Mouse (Mus musculus): ENCODE results near the gene Hnf1b. TPM values are rescaled to one million over a fixed set of nuclear protein-coding genes. Genes with fewer than 3 reads are reported as not detected.

Gene Hnf1b
- polyA plus RNA-seq, 1 experiment from 2014 or later: not detected

- Histone ChIP-seq H3K27ac (no peak overlapping the region), H3K27me3 (no peaks in the 10 kb centered on the region), H3K4me2 (replicated peaks) (no peak overlapping the region), H3K4me1 (replicated peaks) (no peaks in the 10 kb centered on the region), H3K9ac (replicated peaks) (no peak overlapping the region), H3K9me3 (no peaks in the 10 kb centered on the region), H3K36me3 (no peaks in the 10 kb centered on the region), H3K4me3 (replicated peaks) (no peak overlapping the region)
- ATAC-seq: no peak
- 66% methylated on average over 6 of the region's 6 CpGs for WGBS
Measured at GRCm38 (mm10) chr11:83882552-83882951, 32.7 kb downstream of the Hnf1b start.

- Histone ChIP-seq H3K27me3 (no peaks in the 10 kb centered on the region), H3K36me3 (no peaks in the 10 kb centered on the region), H3K4me1 (replicated peaks) (no peaks in the 10 kb centered on the region), H3K9me3 (no peaks in the 10 kb centered on the region), H3K9ac (replicated peaks) (no peak overlapping the region), H3K4me3 (replicated peaks) (no peak overlapping the region), H3K4me2 (replicated peaks) (no peak overlapping the region), H3K27ac (no peak overlapping the region)
- no peak for ATAC-seq
- 89% methylated on average over 6 of the region's 6 CpGs for WGBS
Measured at GRCm38 (mm10) chr11:83883074-83883473, 33.2 kb downstream of the Hnf1b start.

GRCm38 (mm10) chr11:83883812-83884211, 33.9 kb downstream of the Hnf1b start:
- no peaks in the 10 kb centered on the region for H3K27me3 ChIP-seq
- ATAC-seq: no peak
- WGBS: 90% methylated on average over 9 of the region's 9 CpGs

GRCm38 (mm10) chr11:83885175-83885574, 35.3 kb downstream of the Hnf1b start:
- WGBS: 92% methylated on average over 8 of the region's 8 CpGs
- Histone ChIP-seq H3K27me3 (no peaks in the 10 kb centered on the region), H3K9me3 (no peaks in the 10 kb centered on the region), H3K9ac (replicated peaks) (no peak overlapping the region), H3K4me3 (replicated peaks) (no peak overlapping the region), H3K27ac (no peak overlapping the region), H3K36me3 (no peaks in the 10 kb centered on the region), H3K4me2 (replicated peaks) (no peak overlapping the region), H3K4me1 (replicated peaks) (no peaks in the 10 kb centered on the region)
- no peak for ATAC-seq

More at GRCm38 (mm10) chr11:83883812-83884211, 33.9 kb downstream of the Hnf1b start:
- Histone ChIP-seq H3K4me3 (replicated peaks) (no peak overlapping the region), H3K4me1 (replicated peaks) (no peaks in the 10 kb centered on the region), H3K36me3 (no peaks in the 10 kb centered on the region), H3K9me3 (no peaks in the 10 kb centered on the region), H3K9ac (replicated peaks) (no peak overlapping the region), H3K27ac (no peak overlapping the region), H3K4me2 (replicated peaks) (no peak overlapping the region)

GRCm38 (mm10) chr11:83886746-83887145, 36.9 kb downstream of the Hnf1b start:
- no peaks in the 10 kb centered on the region for H3K4me1 ChIP-seq (replicated peaks)
- no peak overlapping the region for H3K4me2 ChIP-seq (replicated peaks)
- 83% methylated on average over 3 of the region's 3 CpGs for WGBS
- no peak overlapping the region for H3K9ac ChIP-seq (replicated peaks)
- no peaks in the 10 kb centered on the region for H3K27me3 ChIP-seq
- H3K36me3 ChIP-seq: no peaks in the 10 kb centered on the region
- H3K4me3 ChIP-seq (replicated peaks): no peak overlapping the region
- H3K9me3 ChIP-seq: no peaks in the 10 kb centered on the region
- ATAC-seq: no peak
- no peak overlapping the region for H3K27ac ChIP-seq

- Histone ChIP-seq H3K9me3 (no peaks in the 10 kb centered on the region), H3K27ac (no peak overlapping the region), H3K4me3 (replicated peaks) (no peak overlapping the region), H3K4me1 (replicated peaks) (no peaks in the 10 kb centered on the region), H3K4me2 (replicated peaks) (no peak overlapping the region), H3K36me3 (no peaks in the 10 kb centered on the region), H3K27me3 (no peaks in the 10 kb centered on the region), H3K9ac (replicated peaks) (no peak overlapping the region)
- no peak for ATAC-seq
- 35% methylated on average over 6 of the region's 6 CpGs for WGBS
Measured at GRCm38 (mm10) chr11:83891366-83891765, 41.5 kb downstream of the Hnf1b start.

- H3K27me3 ChIP-seq: no peaks in the 10 kb centered on the region
- no peaks in the 10 kb centered on the region for H3K4me1 ChIP-seq (replicated peaks)
- no peak for ATAC-seq
- 79% methylated on average over 9 of the region's 9 CpGs for WGBS
- H3K4me2 ChIP-seq (replicated peaks): no peak overlapping the region
- no peak overlapping the region for H3K27ac ChIP-seq
- H3K9me3 ChIP-seq: no peaks in the 10 kb centered on the region
- H3K4me3 ChIP-seq (replicated peaks): no peak overlapping the region
- H3K36me3 ChIP-seq: no peaks in the 10 kb centered on the region
- H3K9ac ChIP-seq (replicated peaks): no peak overlapping the region
Measured at GRCm38 (mm10) chr11:83893325-83893724, 43.5 kb downstream of the Hnf1b start.

- Histone ChIP-seq H3K9ac (replicated peaks) (no peak overlapping the region), H3K4me3 (replicated peaks) (no peak overlapping the region), H3K27me3 (no peaks in the 10 kb centered on the region), H3K27ac (no peak overlapping the region), H3K4me1 (replicated peaks) (no peaks in the 10 kb centered on the region), H3K9me3 (no peaks in the 10 kb centered on the region), H3K36me3 (no peaks in the 10 kb centered on the region), H3K4me2 (replicated peaks) (no peak overlapping the region)
- WGBS: 77% methylated on average over 16 of the region's 16 CpGs
- ATAC-seq: no peak
Measured at GRCm38 (mm10) chr11:83896430-83897410, 46.9 kb downstream of the Hnf1b start.

- ATAC-seq: no peak
- no peak overlapping the region for H3K27ac ChIP-seq
- no peaks in the 10 kb centered on the region for H3K36me3 ChIP-seq
- H3K9ac ChIP-seq (replicated peaks): no peak overlapping the region
- no peak overlapping the region for H3K4me3 ChIP-seq (replicated peaks)
- 86% methylated on average over 7 of the region's 7 CpGs for WGBS
- no peak overlapping the region for H3K4me2 ChIP-seq (replicated peaks)
- no peaks in the 10 kb centered on the region for H3K9me3 ChIP-seq
- H3K27me3 ChIP-seq: no peaks in the 10 kb centered on the region
- H3K4me1 ChIP-seq (replicated peaks): no peaks in the 10 kb centered on the region
Measured at GRCm38 (mm10) chr11:83897569-83897968, 47.7 kb downstream of the Hnf1b start.

GRCm38 (mm10) chr11:83902812-83903211, 52.9 kb downstream of the Hnf1b start:
- Histone ChIP-seq H3K27ac (no peak overlapping the region), H3K36me3 (no peaks in the 10 kb centered on the region), H3K4me3 (replicated peaks) (no peak overlapping the region), H3K4me2 (replicated peaks) (no peak overlapping the region), H3K9me3 (no peaks in the 10 kb centered on the region), H3K27me3 (no peaks in the 10 kb centered on the region), H3K4me1 (replicated peaks) (no peaks in the 10 kb centered on the region), H3K9ac (replicated peaks) (no peak overlapping the region)
- 96% methylated on average over 3 of the region's 3 CpGs for WGBS
- ATAC-seq: no peak

- Histone ChIP-seq H3K36me3 (no peaks in the 10 kb centered on the region), H3K4me2 (replicated peaks) (no peak overlapping the region), H3K9me3 (no peaks in the 10 kb centered on the region), H3K27me3 (no peaks in the 10 kb centered on the region), H3K4me3 (replicated peaks) (no peak overlapping the region), H3K9ac (replicated peaks) (no peak overlapping the region), H3K27ac (no peak overlapping the region), H3K4me1 (replicated peaks) (no peaks in the 10 kb centered on the region; the same call in 1 of the 2 replicates)
- WGBS: 78% methylated on average over 5 of the region's 5 CpGs
- ATAC-seq: no peak
Measured at GRCm38 (mm10) chr11:83905756-83906155, 55.9 kb downstream of the Hnf1b start.

- Histone ChIP-seq H3K27ac (no peak overlapping the region), H3K4me3 (replicated peaks) (no peak overlapping the region), H3K4me1 (replicated peaks) (no peaks in the 10 kb centered on the region; the same call in 1 of the 2 replicates), H3K9me3 (no peaks in the 10 kb centered on the region), H3K27me3 (no peaks in the 10 kb centered on the region), H3K36me3 (no peaks in the 10 kb centered on the region), H3K4me2 (replicated peaks) (no peak overlapping the region), H3K9ac (replicated peaks) (no peak overlapping the region)
- WGBS: 15% methylated on average over 7 of the region's 7 CpGs
- ATAC-seq: no peak
Measured at GRCm38 (mm10) chr11:83908376-83908775, 58.5 kb downstream of the Hnf1b start.

All from midbrain, embryonic 13.5 days (tissue).